Comparison of ENCODE assay signal across 11 mouse cellular contexts in the genomic region with DNA sequence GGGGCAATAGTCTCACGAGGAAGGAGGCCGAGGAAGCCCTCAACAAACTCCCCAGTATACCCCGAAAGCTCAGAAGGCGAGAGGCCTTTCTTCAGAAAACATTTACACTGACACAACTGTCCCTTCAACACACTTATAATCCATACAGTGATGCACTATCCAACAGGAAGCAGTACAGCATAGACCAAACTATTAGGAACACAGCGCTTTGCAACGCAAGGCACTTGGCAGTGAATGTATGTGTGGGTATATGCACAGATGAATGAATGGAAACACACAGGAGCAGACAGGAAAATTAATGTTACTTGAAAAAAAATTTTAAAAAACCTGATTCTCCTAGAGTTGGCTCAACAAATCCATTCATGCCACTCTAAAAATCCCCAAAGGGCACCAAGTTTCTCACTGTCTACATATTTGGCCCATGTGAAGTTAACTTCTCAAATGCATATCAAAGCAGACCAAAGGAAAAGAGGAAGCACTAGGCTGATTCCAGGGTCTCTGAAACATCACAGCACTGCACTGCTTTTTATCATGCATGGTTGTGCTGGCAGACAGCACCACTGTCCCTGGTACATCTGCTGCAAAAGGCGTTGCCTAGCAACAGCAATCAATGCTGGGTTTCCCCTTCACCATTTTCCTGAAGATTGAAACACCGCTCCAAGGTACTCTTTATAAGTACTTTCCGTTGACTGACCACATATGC.
DNase-seq lines count a peak whose midpoint lies in the region; ATAC-seq lines count a peak whose summit lies in the region.
"Had no signal": no experiment of that assay in that cellular context is flagged by ENCODE, and none has a peak within 500 bp of the region (broad histone marks: within the 10 kb centered on the region; RNA-seq: fewer than 3 reads in every experiment).

No protein-coding gene starts in this region.

- no peak for DNase-seq in embryonic facial prominence, embryonic 11.5 days (ENCODE audit: low spot score)
- DNase-seq in embryonic facial prominence, embryonic 10.5 days (ENCODE audit: low spot score) = no peak
- peak; percentile 11 to 12 for DNase-seq in frontal cortex, postnatal 10 days (ENCODE audit: low spot score in 2 of 2)
- DNase-seq in layer of hippocampus, postnatal 25 days (ENCODE audit: extremely low spot score in 1 of 2, low spot score in 1 of 2) = peak; percentile 18 to 44
- DNase-seq in retina, postnatal 1 day = peak; percentile 19
- no peak for DNase-seq in lung, adult 18-20 months
- DNase-seq in kidney, adult 18-20 months = no peak
- no peak for DNase-seq in gastrocnemius, postnatal 25 days
- DNase-seq: kidney, adult 9 months; liver, embryonic 13.5 days had no signal

- H3K4me2 ChIP-seq in embryonic facial prominence, embryonic 11.5 days (ENCODE audit: low read depth, low read length) = no peak overlapping the region
- H3K4me2 ChIP-seq: embryonic facial prominence, embryonic 12.5 days; liver, embryonic 13.5 days had no signal

- no peak overlapping the region for H3K4me3 ChIP-seq in embryonic facial prominence, embryonic 11.5 days (ENCODE audit: low read depth, low read length)
- no peak overlapping the region for H3K4me3 ChIP-seq in embryonic facial prominence, embryonic 10.5 days
- H3K4me3 ChIP-seq: embryonic facial prominence, embryonic 12.5 days; liver, embryonic 13.5 days had no signal

- H3K27me3 ChIP-seq in embryonic facial prominence, embryonic 11.5 days (ENCODE audit: control insufficient read depth, insufficient read depth, low read length) = no peaks in the 10 kb centered on the region
- no peaks in the 10 kb centered on the region for H3K27me3 ChIP-seq in embryonic facial prominence, embryonic 10.5 days (replicated peaks; ENCODE audit: low read depth, poor library complexity, severe bottlenecking)
- H3K27me3 ChIP-seq: embryonic facial prominence, embryonic 12.5 days; liver, embryonic 13.5 days had no signal

- 0 out of 2 replicates have a peak, but pooled peaks have one; percentile 34 for ATAC-seq in embryonic facial prominence, embryonic 11.5 days (replicated peaks; ENCODE audit: insufficient number of reproducible peaks, low FRiP score, low TSS enrichment, low read depth)

- H3K27ac ChIP-seq in embryonic facial prominence, embryonic 11.5 days (replicated peaks; ENCODE audit: low read depth, low read length) = no peak overlapping the region
- no peak overlapping the region for H3K27ac ChIP-seq in embryonic facial prominence, embryonic 10.5 days (replicated peaks)
- H3K27ac ChIP-seq: embryonic facial prominence, embryonic 12.5 days; liver, embryonic 13.5 days had no signal

- whole genome bisulfite sequencing in embryonic facial prominence, embryonic 11.5 days = 90% methylated on average over 9 of the region's 9 CpGs
- 92% methylated on average over 9 of the region's 9 CpGs for WGBS in embryonic facial prominence, embryonic 10.5 days

- H3K4me1 ChIP-seq in embryonic facial prominence, embryonic 11.5 days (ENCODE audit: control insufficient read depth, insufficient read depth, low read length) = no peaks in the 10 kb centered on the region; the same call in 1 of the 2 replicates
- peaks cover 7% of the 10 kb centered on the region; the same call in 1 of the 2 replicates for H3K4me1 ChIP-seq in embryonic facial prominence, embryonic 10.5 days
- H3K4me1 ChIP-seq: embryonic facial prominence, embryonic 12.5 days; liver, embryonic 13.5 days had no signal

- no peaks in the 10 kb centered on the region for H3K9me3 ChIP-seq in embryonic facial prominence, embryonic 11.5 days (replicated peaks; ENCODE audit: control insufficient read depth, low read length)
- no peaks in the 10 kb centered on the region for H3K9me3 ChIP-seq in embryonic facial prominence, embryonic 10.5 days
- H3K9me3 ChIP-seq: embryonic facial prominence, embryonic 12.5 days; liver, embryonic 13.5 days had no signal

- no peaks in the 10 kb centered on the region for H3K36me3 ChIP-seq in embryonic facial prominence, embryonic 11.5 days (replicated peaks; ENCODE audit: control insufficient read depth, insufficient read depth, low read depth, low read length)
- H3K36me3 ChIP-seq in embryonic facial prominence, embryonic 10.5 days (replicated peaks) = no peaks in the 10 kb centered on the region
- H3K36me3 ChIP-seq: embryonic facial prominence, embryonic 12.5 days; liver, embryonic 13.5 days had no signal

- H3K9ac ChIP-seq in embryonic facial prominence, embryonic 11.5 days (replicated peaks; ENCODE audit: low read length) = no peak overlapping the region
- H3K9ac ChIP-seq: embryonic facial prominence, embryonic 12.5 days; liver, embryonic 13.5 days had no signal

Comparison
In these comparisons a context has a peak if more than half of its experiments do, and no peak if none do; other contexts are left out.
1. DNase-seq: peak in frontal cortex, postnatal 10 days (2 of 2), layer of hippocampus, postnatal 25 days (2 of 2) and retina, postnatal 1 day (single experiment); none in embryonic facial prominence, embryonic 11.5 days (single experiment), embryonic facial prominence, embryonic 10.5 days (single experiment), lung, adult 18-20 months (0 of 2), kidney, adult 18-20 months (single experiment) and gastrocnemius, postnatal 25 days (single experiment).